Mouse (Mus musculus) embryonic facial prominence, embryonic 14.5 days (tissue): ENCODE results near the gene Fem1a. TPM values are rescaled to one million over a fixed set of nuclear protein-coding genes. Genes with fewer than 3 reads are reported as not detected.
A peak's percentile ranks its signal among the peaks of the same experiment; 100 is the strongest.

ENCODE experiments used
- ATAC-seq: fragments of 200-750 bp; cut with Nextera tagmentation; 2 replicates; pipeline ENCODE4 v1.8.0; 2017; ENCODE audit warnings: low read depth, moderate number of reproducible peaks, moderate TSS enrichment
- DNase-seq: peaks from one replicate; pipeline ENCODE4 v3.0.0-alpha.2; 2015; ENCODE audit warnings: low spot score
- H3K27ac ChIP-seq: fragments of 300-500 bp; sonication (generic); replicated peaks from 2 replicates; pipeline ENCODE4 v1.5.1; 2014; ENCODE audit warnings: low read depth, mild to moderate bottlenecking, low read length, moderate library complexity
- H3K27me3 ChIP-seq: fragments of 300-500 bp; sonication (generic); replicated peaks from 2 replicates; pipeline ENCODE4 v1.6.1; 2014; ENCODE audit warnings: low read length; ENCODE audit not compliant: control insufficient read depth, insufficient read depth
- H3K36me3 ChIP-seq: fragments of 300-500 bp; sonication (generic); 2 replicates; pipeline ENCODE4 v1.6.1; 2014; ENCODE audit warnings: low read length, mixed read lengths; ENCODE audit not compliant: control insufficient read depth, insufficient read depth
- H3K4me1 ChIP-seq: fragments of 300-500 bp; sonication (generic); 2 replicates; pipeline ENCODE4 v1.6.1; 2014; ENCODE audit warnings: antibody characterized with exemption, low read length; ENCODE audit not compliant: control insufficient read depth, insufficient read depth
- H3K4me2 ChIP-seq: fragments of 300-500 bp; sonication (generic); 2 replicates; pipeline ENCODE4 v1.6.1; 2014; ENCODE audit warnings: low read depth, mild to moderate bottlenecking, low read length, moderate library complexity, mixed read lengths
- H3K4me3 ChIP-seq: fragments of 300-500 bp; sonication (generic); 2 replicates; pipeline ENCODE4 v1.5.1; 2014; ENCODE audit warnings: low read depth, mild to moderate bottlenecking, low read length
- H3K9ac ChIP-seq: fragments of 300-500 bp; sonication (generic); 2 replicates; pipeline ENCODE4 v1.6.1; 2014; ENCODE audit warnings: low read depth, mild to moderate bottlenecking, low read length, moderate library complexity, mixed read lengths
- H3K9me3 ChIP-seq: fragments of 300-500 bp; sonication (generic); 2 replicates; pipeline ENCODE4 v1.6.1; 2016; ENCODE audit warnings: low read length; ENCODE audit not compliant: control insufficient read depth
- WGBS: fragments of 180-500 bp; shearing (Covaris S2); extraction: QIAGEN DNeasy Blood & Tissue Kit; methylation state at CpG from one replicate; pipeline ENCODE4 v1.1.7; 2014; 5-methylcytosine and 5-hydroxymethylcytosine counted together
- polyA plus RNA-seq: library from polyadenylated mRNA; unstranded; fragments of >200 nt; fragmentation: Nextera tagmentation; extraction: Ambion mirVana; gene quantifications from 2 replicates; pipeline ENCODE4 v1.2.1, GENCODE M21; 2014

Gene Fem1a
- polyA plus RNA-seq, 1 experiment from 2014 or later = 20.5 TPM

DNA sequence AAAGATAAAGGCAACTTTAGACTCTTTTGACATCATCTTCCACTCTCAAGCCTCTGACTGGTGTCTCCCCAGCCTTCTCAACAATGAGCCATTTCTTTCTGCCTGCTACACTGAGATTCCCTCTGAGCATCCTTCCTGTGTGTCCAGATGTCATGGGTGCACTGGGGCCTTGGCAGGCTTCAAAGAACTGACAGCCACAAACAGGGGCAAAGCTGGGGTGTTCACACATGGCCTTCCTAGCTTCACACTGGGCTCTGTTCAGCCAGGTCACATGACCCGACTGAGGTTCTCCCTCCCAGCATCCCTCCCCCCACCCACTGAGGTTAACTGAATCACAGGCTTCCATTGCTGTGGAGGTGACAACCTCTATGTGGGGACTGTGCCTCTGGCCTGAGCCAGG lies 39.6 kb downstream of the Fem1a start:
- no peak overlapping the region for H3K4me2 ChIP-seq
- H3K27me3 ChIP-seq = no peaks in the 10 kb centered on the region
- WGBS = 67% methylated on average over 1 of the region's 1 CpGs
- H3K9me3 ChIP-seq = no peaks in the 10 kb centered on the region
- H3K9ac ChIP-seq = no peak overlapping the region
- no peak overlapping the region for H3K27ac ChIP-seq
- no peak for DNase-seq
- ATAC-seq = no peak
- no peak overlapping the region for H3K4me3 ChIP-seq
- H3K36me3 ChIP-seq = no peaks in the 10 kb centered on the region
- peaks cover 7% of the 10 kb centered on the region; the same call in 1 of the 2 replicates for H3K4me1 ChIP-seq

DNA sequence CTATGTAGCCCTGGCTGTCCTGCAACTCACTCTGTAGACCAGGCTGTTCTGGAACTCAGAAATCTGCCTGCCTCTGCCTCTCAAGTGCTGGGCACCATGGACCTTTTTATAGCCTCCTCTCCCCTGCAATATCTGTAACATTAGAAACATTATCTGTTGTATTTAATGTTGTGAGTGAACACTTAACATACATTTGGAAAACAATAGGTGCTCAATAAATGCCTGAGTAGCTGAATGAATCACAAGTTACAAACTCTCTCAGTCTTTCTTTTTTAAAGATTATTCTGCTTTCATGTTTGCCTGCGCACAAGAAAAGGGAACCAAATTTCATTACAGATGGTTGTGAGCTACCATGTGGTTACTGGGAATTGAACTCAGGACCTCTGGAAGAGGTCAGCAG lies 41.6 kb downstream of the Fem1a start:
- no peaks in the 10 kb centered on the region for H3K27me3 ChIP-seq
- H3K36me3 ChIP-seq = no peaks in the 10 kb centered on the region
- H3K4me2 ChIP-seq = no peak overlapping the region
- no peaks in the 10 kb centered on the region for H3K9me3 ChIP-seq
- no peak for ATAC-seq
- WGBS = 96% methylated on average over 1 of the region's 1 CpGs
- no peak overlapping the region for H3K9ac ChIP-seq
- H3K4me3 ChIP-seq = no peak overlapping the region
- peaks cover 4% of the 10 kb centered on the region; the same call in 1 of the 2 replicates for H3K4me1 ChIP-seq
- no peak for DNase-seq
- H3K27ac ChIP-seq = no peak overlapping the region

DNA sequence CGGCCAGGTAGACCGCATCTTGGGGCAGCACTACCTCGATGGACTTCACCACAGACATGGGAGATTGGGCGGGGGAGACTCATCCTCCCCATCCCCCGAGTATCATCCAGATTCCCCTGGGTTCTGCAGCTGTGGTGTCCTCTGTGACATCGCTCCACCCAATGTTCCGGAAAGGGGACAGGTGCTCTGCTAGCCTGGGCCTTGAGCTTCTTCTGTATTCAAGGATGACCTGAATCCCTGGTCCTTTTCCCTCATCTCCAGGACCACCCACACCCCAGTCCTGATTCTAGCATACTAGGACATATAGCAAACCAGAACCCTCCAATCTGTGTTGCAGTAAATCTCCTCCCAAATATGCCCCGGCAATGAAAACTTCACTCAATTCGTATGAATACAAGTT lies 43.6 kb downstream of the Fem1a start, which contains the start of gene Arrdc5:
Gene Arrdc5 (minus strand): TSS at position 101 of the 400 bp plus-strand sequence.
- peaks cover 9% of the 10 kb centered on the region for H3K4me1 ChIP-seq
- no peak for ATAC-seq
- no peaks in the 10 kb centered on the region for H3K9me3 ChIP-seq
- H3K27me3 ChIP-seq = no peaks in the 10 kb centered on the region
- no peak within 1 kb of the TSS for H3K9ac ChIP-seq
- 93% methylated on average over 9 of the region's 9 CpGs for WGBS
- DNase-seq = no peak
- no peak within 1 kb of the TSS for H3K4me3 ChIP-seq
- H3K4me2 ChIP-seq = no peak within 1 kb of the TSS
- H3K27ac ChIP-seq = no peak within 1 kb of the TSS
- H3K36me3 ChIP-seq = no peaks in the 10 kb centered on the region

DNA sequence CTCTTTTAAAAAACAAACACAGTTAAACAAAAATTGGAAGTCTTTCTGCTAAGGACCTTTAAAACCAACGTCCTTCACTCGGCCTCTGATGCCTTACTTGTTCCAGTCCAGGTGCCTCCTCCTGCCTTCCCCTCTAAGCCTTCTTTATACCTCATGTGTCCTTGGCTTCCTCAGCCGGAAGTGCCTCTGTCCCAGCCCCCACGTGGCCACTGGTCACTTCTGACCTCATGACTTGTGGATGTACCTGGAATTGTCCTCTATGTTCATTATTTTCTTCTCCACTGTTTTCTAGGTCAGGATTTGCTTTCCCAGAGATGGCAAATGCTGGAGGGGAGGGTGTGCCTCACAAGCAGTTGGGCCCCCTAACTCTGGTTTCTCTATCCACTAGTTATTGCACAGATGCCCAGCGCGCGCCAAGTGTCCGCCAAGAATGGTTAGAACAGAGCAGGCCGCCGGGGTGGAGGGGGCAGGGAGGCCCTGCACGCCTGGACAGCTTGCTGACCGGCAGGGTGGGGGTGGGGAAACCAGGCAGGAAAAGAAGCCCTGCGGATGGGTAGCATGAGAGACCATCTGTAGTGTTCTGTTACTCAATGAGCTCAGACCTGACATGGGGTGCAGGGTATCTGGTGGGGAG lies 45.9 kb downstream of the Fem1a start:
- H3K4me2 ChIP-seq = peak overlapping the region; percentile 100
- no peak overlapping the region; the same call in 1 of the 2 replicates for H3K27ac ChIP-seq
- 29% methylated on average over 13 of the region's 13 CpGs for WGBS
- no peaks in the 10 kb centered on the region for H3K27me3 ChIP-seq
- H3K9ac ChIP-seq = 0 out of 2 replicates have a peak overlapping the region, but pooled peaks have one; percentile 84
- no peak overlapping the region for H3K4me3 ChIP-seq
- H3K36me3 ChIP-seq = peaks cover 19% of the 10 kb centered on the region; the same call in 1 of the 2 replicates
- H3K9me3 ChIP-seq = no peaks in the 10 kb centered on the region
- 0 out of 2 replicates have a peak, but pooled peaks have one; percentile 3 for ATAC-seq
- H3K4me1 ChIP-seq = peaks cover 23% of the 10 kb centered on the region
- DNase-seq = peak; percentile 36

DNA sequence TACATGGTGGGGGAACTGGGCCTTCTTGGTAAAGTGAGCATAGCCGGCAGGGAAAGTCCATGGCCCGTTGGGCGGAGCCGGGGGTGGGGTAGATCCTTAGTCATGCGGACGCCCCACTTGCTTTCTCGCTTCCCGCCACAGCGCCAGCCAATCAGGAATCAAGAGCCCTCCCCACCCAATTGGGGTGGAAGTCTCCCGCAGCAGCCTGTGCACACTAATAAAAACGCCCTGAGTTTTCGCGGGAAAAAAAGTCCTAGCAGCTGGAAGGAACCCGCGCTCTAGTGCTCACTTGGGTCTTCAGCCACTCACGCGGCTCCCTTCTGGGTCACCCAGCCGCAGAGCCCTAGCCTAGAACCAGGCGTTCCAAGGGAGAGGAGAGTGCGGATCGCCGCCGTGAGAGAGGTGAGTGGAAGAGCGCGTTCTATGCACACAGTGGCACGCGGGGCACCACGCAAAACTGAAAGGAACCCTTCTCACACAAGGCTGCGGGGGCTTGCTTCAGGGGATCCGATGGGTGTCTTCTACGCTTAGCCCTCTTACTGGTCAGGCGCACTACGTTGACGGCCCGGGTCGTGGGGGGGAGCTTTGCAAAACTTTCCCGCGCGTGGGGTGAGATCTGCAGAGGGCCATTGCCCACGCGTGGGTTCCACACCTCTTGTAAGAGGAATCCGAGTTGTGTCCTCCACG lies 46.7 kb downstream of the Fem1a start, which contains the start of gene Uhrf1:
Gene Uhrf1 (plus strand): TSS at position 162 of the 687 bp plus-strand sequence.
- no peaks in the 10 kb centered on the region for H3K9me3 ChIP-seq
- H3K9ac ChIP-seq = peak within 1 kb of the TSS; percentile 84
- H3K4me1 ChIP-seq = peaks cover 23% of the 10 kb centered on the region
- H3K36me3 ChIP-seq = peaks cover 26% of the 10 kb centered on the region; the same call in 1 of the 2 replicates
- peak within 1 kb of the TSS; percentile 100 for H3K4me2 ChIP-seq
- peak within 1 kb of the TSS; percentile 88 for H3K27ac ChIP-seq
- WGBS = 0% methylated on average over 39 of the region's 43 CpGs
- ATAC-seq (peak; percentile 84), DNase-seq (peak; percentile 97)
- peak within 1 kb of the TSS; percentile 76 for H3K4me3 ChIP-seq
- no peaks in the 10 kb centered on the region for H3K27me3 ChIP-seq

DNA sequence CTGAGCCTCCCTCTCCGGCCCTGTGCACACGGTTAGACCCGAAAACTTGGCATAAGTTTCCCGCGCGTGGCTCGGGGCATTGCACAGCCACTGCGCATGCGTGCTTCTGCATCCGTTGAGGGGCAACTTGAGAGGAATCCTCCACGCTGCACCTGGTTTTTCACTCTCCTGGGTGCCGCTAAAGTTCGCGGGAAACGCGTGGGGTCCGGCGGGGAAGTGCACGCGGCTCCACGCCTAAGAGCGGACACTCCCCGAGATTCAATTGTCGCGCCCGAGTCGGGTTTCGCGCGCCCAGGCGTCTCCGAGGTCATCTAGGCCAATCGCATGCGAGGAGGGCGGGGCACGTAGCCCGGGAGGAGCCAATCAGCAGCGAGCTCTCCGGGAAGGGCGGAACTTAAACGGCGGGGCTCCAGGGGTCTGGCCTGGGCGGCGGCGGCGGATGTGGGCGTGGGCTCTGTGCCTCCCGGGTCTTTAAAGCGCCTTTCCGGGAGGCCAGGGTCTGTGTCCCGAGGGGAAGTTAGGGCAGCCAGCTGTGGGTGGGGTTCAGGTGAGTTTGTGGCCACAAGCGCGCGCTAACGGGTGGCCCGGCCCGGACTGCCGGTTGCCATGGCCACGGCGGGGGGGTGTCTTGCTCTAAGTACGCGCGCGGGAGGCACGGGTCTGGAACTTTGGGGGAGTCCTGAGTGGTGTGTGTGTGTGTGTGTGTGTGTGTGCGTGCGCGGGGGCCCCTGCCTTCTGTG lies 47.4 kb downstream of the Fem1a start:
- no peaks in the 10 kb centered on the region for H3K9me3 ChIP-seq
- peak; percentile 98 for DNase-seq
- peak; percentile 94 for ATAC-seq
- H3K4me1 ChIP-seq = peaks cover 23% of the 10 kb centered on the region
- 1% methylated on average over 65 of the region's 68 CpGs for WGBS
- H3K4me2 ChIP-seq = peak overlapping the region; percentile 100
- H3K27ac ChIP-seq = peak overlapping the region; percentile 88
- peak overlapping the region; percentile 84 for H3K9ac ChIP-seq
- peaks cover 33% of the 10 kb centered on the region; the same call in 1 of the 2 replicates for H3K36me3 ChIP-seq
- peak overlapping the region; percentile 76 for H3K4me3 ChIP-seq
- H3K27me3 ChIP-seq = no peaks in the 10 kb centered on the region

DNA sequence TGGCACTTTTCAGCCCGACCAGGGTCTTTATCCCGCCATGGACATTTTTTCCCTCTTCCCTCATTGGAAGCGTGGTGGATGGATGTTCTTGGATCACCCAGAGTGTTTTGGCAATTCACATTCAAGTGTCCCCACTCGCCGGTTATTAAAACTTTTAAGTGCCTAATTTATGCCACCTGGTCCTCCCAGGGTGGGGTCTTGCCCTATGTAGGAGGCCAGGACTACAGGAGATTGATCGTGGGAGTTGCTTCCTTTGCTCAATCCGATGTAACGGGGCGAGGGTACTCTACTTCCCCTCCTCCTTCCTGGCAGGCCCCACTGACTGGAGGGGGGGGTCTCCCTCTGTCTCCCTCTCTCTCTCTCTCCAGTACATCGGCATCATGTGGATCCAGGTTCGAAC lies 48.1 kb downstream of the Fem1a start:
- H3K36me3 ChIP-seq = peaks cover 40% of the 10 kb centered on the region
- DNase-seq (no peak), ATAC-seq (no peak)
- 6% methylated on average over 11 of the region's 11 CpGs for WGBS
- H3K4me2 ChIP-seq = peak overlapping the region; percentile 100
- peak overlapping the region; percentile 76 for H3K4me3 ChIP-seq
- no peaks in the 10 kb centered on the region for H3K27me3 ChIP-seq
- no peak overlapping the region for H3K27ac ChIP-seq
- H3K9ac ChIP-seq = peak overlapping the region; percentile 77
- H3K4me1 ChIP-seq = peaks cover 23% of the 10 kb centered on the region
- no peaks in the 10 kb centered on the region for H3K9me3 ChIP-seq

DNA sequence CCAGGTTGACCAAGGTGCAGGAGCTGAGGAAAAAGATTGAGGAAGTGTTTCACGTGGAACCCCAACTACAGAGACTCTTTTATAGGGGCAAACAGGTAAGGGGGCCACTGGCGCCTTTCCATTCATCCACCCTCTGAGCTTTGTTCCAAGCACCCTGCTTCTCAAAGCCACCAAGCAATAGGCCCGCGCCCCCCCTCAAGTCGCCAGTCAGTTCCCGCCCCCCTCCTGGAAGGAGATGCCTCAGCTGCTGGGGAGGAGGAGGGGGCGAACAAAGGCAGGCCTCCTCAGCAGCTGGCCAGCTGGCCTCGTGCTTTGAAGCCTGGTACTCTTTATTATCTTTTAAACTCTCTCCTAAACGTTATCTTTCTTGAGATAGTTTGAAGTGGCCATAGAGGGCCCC lies 48.5 kb downstream of the Fem1a start:
- 37% methylated on average over 8 of the region's 9 CpGs for WGBS
- H3K4me1 ChIP-seq = peaks cover 23% of the 10 kb centered on the region
- H3K36me3 ChIP-seq = peaks cover 43% of the 10 kb centered on the region
- H3K4me3 ChIP-seq = peak overlapping the region; percentile 76
- H3K4me2 ChIP-seq = peak overlapping the region; percentile 100
- H3K9ac ChIP-seq = peak overlapping the region; percentile 77
- no peaks in the 10 kb centered on the region for H3K9me3 ChIP-seq
- ATAC-seq = no peak
- H3K27me3 ChIP-seq = no peaks in the 10 kb centered on the region
- H3K27ac ChIP-seq = no peak overlapping the region
- no peak for DNase-seq
